8 mouse cellular contexts compared by ENCODE assay signal in genomic region chr17:6005638-6006471, GRCm38 (mm10).
DNase-seq lines count a peak whose midpoint lies in the region; ATAC-seq and TF ChIP-seq lines count a peak whose summit lies in the region.

No protein-coding gene starts in this region.

- no peak for TF ChIP-seq POLR2A in liver, adult 2 months (IDR thresholded peaks at IDR 0.05; ENCODE audit: extremely low read depth, insufficient read depth, low read length)
- no peak for TF ChIP-seq POLR2A in embryonic fibroblast, embryonic 13.5 days (IDR thresholded peaks at IDR 0.05; ENCODE audit: low read depth, low read length)
- peak; percentile 11; the same call in 1 of the 2 replicates for TF ChIP-seq POLR2A in lung, adult 2 months (IDR thresholded peaks at IDR 0.05; ENCODE audit: borderline replicate concordance, extremely low read depth, low read depth, low read length)

- DNase-seq in liver, adult 2 months (ENCODE audit: extremely low read depth, low read depth, low spot score): peak; percentile 89
- DNase-seq in liver: no peak
- DNase-seq in large intestine, adult 2 months (ENCODE audit: low read depth, low spot score): peak; percentile 48
- peak; percentile 68 for DNase-seq in lung, adult 2 months
- no peak for DNase-seq in cerebellum, postnatal 36 days

- H3K27me3 ChIP-seq in liver, adult 2 months (ENCODE audit: control insufficient read depth, insufficient read depth, low read length): no peaks in the 10 kb centered on the region
- H3K27me3 ChIP-seq in heart, embryonic 15.5 days: no peaks in the 10 kb centered on the region
- H3K27me3 ChIP-seq in neural tube, embryonic 15.5 days (replicated peaks): no peaks in the 10 kb centered on the region

- no peaks in the 10 kb centered on the region for H3K36me3 ChIP-seq in liver, adult 2 months (ENCODE audit: control insufficient read depth, insufficient read depth, low read length)
- H3K36me3 ChIP-seq in heart, embryonic 15.5 days: peaks cover 4% of the 10 kb centered on the region; the same call in 1 of the 2 replicates
- H3K36me3 ChIP-seq in neural tube, embryonic 15.5 days: no peaks in the 10 kb centered on the region

- peak; percentile 70 for ATAC-seq in heart, embryonic 15.5 days (replicated peaks; ENCODE audit: insufficient number of reproducible peaks, insufficient read depth, low FRiP score, low read depth)
- ATAC-seq in neural tube, embryonic 15.5 days (ENCODE audit: low FRiP score): peak; percentile 55; the same call in 1 of the 2 replicates

- TF ChIP-seq CTCF in liver, adult 2 months (IDR thresholded peaks at IDR 0.05; ENCODE audit: low read depth, low read length): peak; percentile 14; the same call in 1 of the 2 replicates
- TF ChIP-seq CTCF in embryonic fibroblast, embryonic 13.5 days (IDR thresholded peaks at IDR 0.05; ENCODE audit: borderline replicate concordance, insufficient read depth, low read length): no peak
- 0 out of 2 replicates have a peak, but pooled peaks have one; percentile 4 for TF ChIP-seq CTCF in lung, adult 2 months (IDR thresholded peaks at IDR 0.05; ENCODE audit: insufficient read depth, low read length)

- 0 out of 2 replicates have a peak overlapping the region, but pooled peaks have one; percentile 1 for H3K4me2 ChIP-seq in heart, embryonic 15.5 days
- H3K4me2 ChIP-seq in neural tube, embryonic 15.5 days: no peak overlapping the region

- H3K9me3 ChIP-seq in heart, embryonic 15.5 days (replicated peaks): no peaks in the 10 kb centered on the region
- no peaks in the 10 kb centered on the region for H3K9me3 ChIP-seq in neural tube, embryonic 15.5 days (replicated peaks)

- H3K9ac ChIP-seq in liver, adult 2 months (ENCODE audit: low read depth, low read length): no peak overlapping the region
- no peak overlapping the region for H3K9ac ChIP-seq in heart, embryonic 15.5 days
- no peak overlapping the region for H3K9ac ChIP-seq in neural tube, embryonic 15.5 days (replicated peaks)

- peak overlapping the region; percentile 23; the same call in 1 of the 2 replicates for H3K27ac ChIP-seq in liver, adult 2 months (replicated peaks; ENCODE audit: insufficient read depth, low read depth, low read length)
- peak overlapping the region; percentile 49 for H3K27ac ChIP-seq in embryonic fibroblast, embryonic 13.5 days (ENCODE audit: insufficient read depth, low read length)
- peak overlapping the region; percentile 67 for H3K27ac ChIP-seq in heart, embryonic 15.5 days
- peak overlapping the region; percentile 6; the same call in 1 of the 2 replicates for H3K27ac ChIP-seq in neural tube, embryonic 15.5 days (replicated peaks)

- no peak overlapping the region for H3K4me3 ChIP-seq in liver, adult 2 months (ENCODE audit: insufficient read depth, low read depth, low read length)
- H3K4me3 ChIP-seq in embryonic fibroblast, embryonic 13.5 days (ENCODE audit: insufficient read depth, low read length): no peak overlapping the region
- no peak overlapping the region for H3K4me3 ChIP-seq in heart, embryonic 15.5 days
- no peak overlapping the region for H3K4me3 ChIP-seq in lung, adult 2 months (replicated peaks; ENCODE audit: extremely low read depth, low read depth, low read length)
- no peak overlapping the region for H3K4me3 ChIP-seq in neural tube, embryonic 15.5 days (replicated peaks)

- peaks cover 10% of the 10 kb centered on the region for H3K4me1 ChIP-seq in liver, adult 2 months (ENCODE audit: control insufficient read depth, insufficient read depth, low read length)
- H3K4me1 ChIP-seq in embryonic fibroblast, embryonic 13.5 days (ENCODE audit: control insufficient read depth, insufficient read depth, low read length): peaks cover 30% of the 10 kb centered on the region
- H3K4me1 ChIP-seq in heart, embryonic 15.5 days (replicated peaks): peaks cover 67% of the 10 kb centered on the region
- H3K4me1 ChIP-seq in lung, adult 2 months (ENCODE audit: control insufficient read depth, insufficient read depth, low read length): peaks cover 30% of the 10 kb centered on the region
- peaks cover 12% of the 10 kb centered on the region for H3K4me1 ChIP-seq in neural tube, embryonic 15.5 days

- no peaks in the 10 kb centered on the region for H3K79me2 ChIP-seq in liver, adult 2 months (ENCODE audit: control insufficient read depth, insufficient read depth, low read length)

- 39% methylated on average over 14 of the region's 14 CpGs for WGBS in liver, adult 2 months
- 30% methylated on average over 14 of the region's 14 CpGs for WGBS in heart, embryonic 15.5 days
- 29% methylated on average over 14 of the region's 14 CpGs for WGBS in large intestine, adult 2 months
- WGBS in lung, adult 2 months: 14% methylated on average over 14 of the region's 14 CpGs
- WGBS in neural tube, embryonic 15.5 days: 37% methylated on average over 14 of the region's 14 CpGs

Comparison
In these comparisons a context has a peak if more than half of its experiments do, and no peak if none do; other contexts are left out.
1. DNase-seq: peak in liver, adult 2 months (single experiment), large intestine, adult 2 months (single experiment) and lung, adult 2 months (single experiment); none in liver (single experiment) and cerebellum, postnatal 36 days (0 of 2).
2. H3K27ac ChIP-seq: peak in every context shown above with its lines; median percentile 67 in heart, embryonic 15.5 days; 49 in embryonic fibroblast, embryonic 13.5 days; 23 in liver, adult 2 months; 6 in neural tube, embryonic 15.5 days.